Mouse (Mus musculus) CH12.LX (cell line): ENCODE results near the gene Akap7.

Experiments used
- CTCF ChIP-seq, 2 experiments: IDR thresholded peaks in 1 of 2; conservative IDR thresholded peaks in 1 of 2; 2 replicates each; pipeline ENCODE4 v1.5.1; 2011 to 2012; ENCODE audit warnings: low read depth in 2 of 2, low read length in 2 of 2, improper control_type of control experiment in 1 of 2, inconsistent platforms in 1 of 2, mild to moderate bottlenecking in 1 of 2, moderate library complexity in 1 of 2
- ETS1 ChIP-seq: conservative IDR thresholded peaks from 2 replicates; pipeline ENCODE4 v1.6.1; 2012; ENCODE audit warnings: low read depth, mild to moderate bottlenecking, inconsistent platforms, low read length, improper control_type of control experiment, moderate library complexity
- MAFK ChIP-seq: IDR thresholded peaks from 2 replicates; pipeline ENCODE4 v1.6.1; 2011; ENCODE audit warnings: low read length, improper control_type of control experiment; ENCODE audit not compliant: insufficient replicate concordance
- USF2 ChIP-seq: conservative IDR thresholded peaks from 2 replicates; pipeline ENCODE4 v1.6.1; 2011; ENCODE audit warnings: low read depth, low read length, improper control_type of control experiment

- TF ChIP-seq ETS1 (no peak), USF2 (no peak), CTCF (conservative IDR thresholded peaks at IDR 0.05 in 1 of 2, IDR thresholded peaks at IDR 0.05 in 1 of 2; ENCODE audit: low read depth in 2 of 2, low read length in 2 of 2) (no peak), MAFK (no peak)
Measured at GRCm38 (mm10) chr10:25304608-25305007, 3.1 kb downstream of the Akap7 start.
